Mouse (Mus musculus) 3T3-L1 (cell line): ENCODE data around the gene Sapcd1.
"Not testable (repeated sequence)": the region's sequence is repeated elsewhere in the genome, so short reads cannot be mapped to it uniquely, and the experiment has no call there.

ENCODE experiments used
- DNase-seq: peaks from one replicate; pipeline ENCODE4 v3.0.0-alpha.2; 2015; ENCODE audit warnings: low read depth, low spot score

Gene Sapcd1

GRCm38 (mm10) chr17:35052271-35052798 is 24.5 kb upstream of the Sapcd1 start:
- no peak for DNase-seq

GRCm38 (mm10) chr17:35051156-35052086 is 23.6 kb upstream of the Sapcd1 start:
- peak; percentile 94 for DNase-seq

GRCm38 (mm10) chr17:35050126-35050750 is 22.4 kb upstream of the Sapcd1 start:
- peak; percentile 87 for DNase-seq

- DNase-seq = peak; percentile 85
These were observed 21.8 kb upstream of the Sapcd1 start, which contains the start of gene Clic1 for GRCm38 (mm10) chr17:35049561-35050016. Clic1 (plus strand) TSS chr17:35049966.

GRCm38 (mm10) chr17:35048932-35049440 is 21.2 kb upstream of the Sapcd1 start:
- no peak for DNase-seq

- peak; percentile 68 for DNase-seq
These were observed 20.5 kb upstream of the Sapcd1 start for GRCm38 (mm10) chr17:35048149-35048931.

GRCm38 (mm10) chr17:35047688-35048087 is 19.9 kb upstream of the Sapcd1 start:
- no peak for DNase-seq

- DNase-seq = peak; percentile 97
These were observed 19.1 kb upstream of the Sapcd1 start, which contains the start of gene Msh5 for GRCm38 (mm10) chr17:35046681-35047455. Msh5 (minus strand) TSS chr17:35046745.

GRCm38 (mm10) chr17:35045807-35046680 is 18.2 kb upstream of the Sapcd1 start:
- DNase-seq = no peak

- peak; percentile 60 for DNase-seq
These were observed 17.3 kb upstream of the Sapcd1 start for GRCm38 (mm10) chr17:35044904-35045806.

GRCm38 (mm10) chr17:35043794-35044193 is 16.0 kb upstream of the Sapcd1 start:
- peak; percentile 60 for DNase-seq

GRCm38 (mm10) chr17:35039121-35039873 is 11.5 kb upstream of the Sapcd1 start:
- peak; percentile 91 for DNase-seq

- no peak for DNase-seq
These were observed 7.1 kb upstream of the Sapcd1 start for GRCm38 (mm10) chr17:35034896-35035295.

- not testable (repeated sequence) for DNase-seq
These were observed 5.9 kb upstream of the Sapcd1 start for GRCm38 (mm10) chr17:35033703-35034102.

GRCm38 (mm10) chr17:35032323-35032870 is 4.6 kb upstream of the Sapcd1 start:
- DNase-seq = no peak

- no peak for DNase-seq
These were observed 4.1 kb upstream of the Sapcd1 start for GRCm38 (mm10) chr17:35031880-35032279.

GRCm38 (mm10) chr17:35031272-35031671 is 3.5 kb upstream of the Sapcd1 start:
- DNase-seq = no peak
